Mouse (Mus musculus): Measurements from ENCODE around the gene Psmb10.

The Psmb10 gene

DNA sequence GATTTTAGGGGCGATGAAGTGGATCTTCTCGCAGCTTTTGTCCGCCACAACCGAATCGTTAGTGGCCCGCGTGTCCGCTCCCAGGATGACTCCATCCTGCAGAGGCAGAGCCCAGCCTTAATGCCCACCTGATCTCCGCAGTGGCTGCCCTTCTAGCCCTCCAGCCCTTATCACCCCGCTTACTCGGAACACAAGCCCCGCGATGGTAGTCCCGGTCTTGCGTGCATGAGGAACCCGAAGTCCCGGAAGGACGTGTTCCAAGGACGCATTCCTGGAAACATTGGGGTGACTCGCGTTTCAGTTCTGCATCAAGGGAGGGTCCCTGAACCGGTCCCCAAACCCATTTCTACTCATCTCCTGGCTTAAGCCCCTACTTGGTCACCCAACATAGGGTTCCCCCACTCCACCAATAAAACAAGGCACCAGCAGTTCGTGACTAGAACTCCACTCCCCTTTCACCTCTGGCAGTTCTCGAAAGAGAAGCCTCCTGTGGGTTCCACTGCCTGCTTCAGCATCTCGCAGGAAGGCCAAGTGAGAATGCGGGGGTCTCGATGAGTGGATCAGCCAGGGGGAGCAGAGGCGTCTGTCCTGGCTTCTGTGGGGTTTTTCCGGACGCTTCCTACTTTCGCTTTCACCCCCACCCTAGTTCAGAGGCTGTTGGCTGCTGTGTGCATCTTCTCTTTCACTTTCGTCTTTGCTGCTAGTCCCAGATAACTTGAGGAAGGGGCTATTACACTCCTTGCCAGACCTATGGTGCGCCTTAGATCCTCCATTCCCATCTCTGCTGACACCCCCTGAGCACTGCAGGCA lies 543 bp downstream of the Psmb10 start:
- peak; percentile 34 for DNase-seq

DNA sequence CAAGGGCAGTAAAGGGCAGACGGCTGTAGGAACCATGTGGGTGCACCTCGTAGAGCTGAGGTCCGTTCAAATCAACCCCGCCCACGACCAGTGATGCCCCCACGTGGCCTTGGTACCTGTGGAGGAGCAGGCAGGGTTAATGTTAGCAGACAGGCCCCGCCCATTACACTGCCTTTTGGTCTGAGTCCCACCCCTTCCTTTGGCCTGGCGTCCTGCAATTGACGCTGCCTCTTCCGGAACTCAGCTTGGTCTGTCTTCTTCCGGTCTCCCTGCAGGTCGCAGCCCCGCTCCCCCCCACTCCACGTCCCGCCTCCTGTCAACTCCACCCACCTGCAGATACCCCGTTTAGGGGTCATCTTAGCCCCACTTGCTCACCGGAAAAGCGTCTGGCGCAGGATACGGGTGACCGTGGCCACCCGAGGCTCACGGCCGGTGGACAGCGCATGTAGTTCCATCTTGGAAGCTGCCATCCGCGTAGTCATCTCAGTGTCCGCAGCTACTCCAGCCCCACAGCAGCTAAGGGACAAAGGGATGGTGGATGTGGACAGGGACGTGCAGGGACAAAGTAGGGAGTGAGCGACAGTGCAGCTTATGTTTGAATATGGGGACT lies 1.3 kb downstream of the Psmb10 start:
- DNase-seq: peak; percentile 94

GRCm38 (mm10) chr8:105935863-105936603 lies 2.2 kb downstream of the Psmb10 start:
- DNase-seq: peak; percentile 18

DNA sequence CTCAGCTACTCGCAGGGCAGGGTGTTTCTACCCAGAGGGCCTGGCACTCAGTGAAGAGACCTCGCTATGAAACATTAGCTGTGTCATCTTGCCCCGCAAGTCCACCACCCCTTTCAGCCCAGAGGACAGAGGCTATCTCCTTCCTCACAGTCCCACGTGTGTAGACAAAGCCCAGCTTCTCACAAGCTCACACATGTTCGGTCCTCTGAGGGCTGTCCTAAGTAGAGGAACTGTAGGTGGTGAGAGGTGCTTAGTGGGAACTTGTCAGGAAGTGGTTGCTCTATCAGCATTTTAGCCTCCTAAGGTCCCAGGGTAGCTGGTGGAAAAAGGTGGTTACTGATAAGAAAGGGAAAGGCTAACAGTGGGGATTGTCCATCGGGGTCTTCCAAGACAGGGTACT lies 3.1 kb downstream of the Psmb10 start:
- no peak for DNase-seq

DNA sequence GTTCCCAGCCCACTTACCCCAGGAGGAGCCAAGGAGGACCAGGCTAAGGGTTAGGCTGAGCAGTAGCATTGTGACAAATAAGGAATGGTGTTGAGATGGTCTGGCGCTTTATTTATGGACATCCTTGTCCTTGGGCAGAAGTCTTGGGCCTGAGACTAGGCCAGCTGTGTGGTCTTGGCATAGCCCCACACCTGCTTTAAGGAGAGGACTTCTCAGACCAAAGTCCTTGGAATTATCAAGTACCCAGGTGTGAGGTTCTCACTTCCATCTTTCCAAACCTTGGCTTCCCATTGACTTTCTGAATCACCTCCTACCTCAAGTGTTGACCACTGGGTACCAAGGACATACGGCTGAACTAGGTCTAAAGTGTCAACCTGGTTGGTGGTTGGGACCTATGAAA lies 4.5 kb downstream of the Psmb10 start, which contains the start of gene Ctrl:
Gene Ctrl, minus strand, starts transcription at position 101 of the 400 bp plus-strand sequence.
- no peak for DNase-seq

- DNase-seq: no peak
Observed at GRCm38 (mm10) chr8:105932525-105932924, 5.7 kb downstream of the Psmb10 start.

DNA sequence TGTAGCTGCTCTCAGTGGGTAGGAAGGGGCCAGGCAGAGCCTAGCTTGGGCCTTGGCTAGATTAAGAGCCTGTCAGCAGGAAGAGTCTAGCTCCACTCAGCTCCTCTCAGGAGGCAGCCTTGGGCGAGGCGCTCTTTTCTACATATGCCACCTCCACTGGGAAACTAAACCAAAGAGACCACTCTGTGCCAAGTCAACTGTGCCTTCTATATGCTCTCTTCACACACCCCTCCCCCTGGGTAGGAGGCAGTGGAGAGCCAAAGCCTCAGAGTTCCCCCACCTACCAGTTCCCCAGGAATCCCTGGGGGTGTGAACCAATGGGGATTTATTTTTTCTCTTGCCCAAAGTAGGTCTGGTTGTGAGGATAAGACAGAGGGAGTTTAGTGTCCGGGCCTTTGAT lies 7.0 kb downstream of the Psmb10 start:
- no peak for DNase-seq

DNA sequence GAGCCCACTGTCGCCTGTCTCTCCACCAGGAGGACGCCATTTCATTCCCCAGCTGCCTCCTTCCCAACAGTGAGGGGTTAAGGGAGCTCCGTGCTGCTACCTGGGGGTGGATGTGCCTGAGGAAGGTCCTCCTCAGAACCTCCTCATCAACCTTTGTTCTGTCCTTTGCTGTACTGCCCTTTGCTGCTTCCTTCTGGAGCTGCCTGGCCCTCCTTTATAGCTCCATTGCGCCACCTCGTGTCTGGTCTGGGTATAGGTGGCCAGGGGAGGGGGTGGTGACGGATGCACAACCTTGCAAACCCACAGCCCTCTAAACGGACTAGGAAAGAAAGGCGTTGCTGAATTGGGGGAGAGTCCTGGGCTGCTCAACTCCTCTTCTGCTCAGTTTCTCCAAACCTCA lies 7.6 kb downstream of the Psmb10 start:
- DNase-seq: peak; percentile 85

DNA sequence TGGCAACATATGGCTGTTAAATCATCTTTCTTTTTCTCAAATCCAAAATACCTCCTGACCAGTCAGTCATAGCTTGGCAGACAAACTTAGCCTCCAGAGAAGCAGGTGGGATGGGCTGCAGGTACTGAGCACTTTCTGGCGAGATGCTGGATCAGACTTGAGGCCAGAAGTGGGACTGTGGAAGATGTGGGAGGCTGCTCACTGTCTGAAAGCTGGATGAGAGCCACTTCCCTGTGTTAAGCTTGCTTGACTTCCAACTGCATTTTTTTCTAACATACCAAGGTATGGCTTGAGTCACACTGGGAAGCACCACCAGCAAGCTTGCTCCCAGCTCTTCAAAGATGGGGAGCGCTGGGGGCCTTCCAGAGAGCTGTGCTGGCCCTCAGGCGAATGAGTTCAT lies 13.1 kb downstream of the Psmb10 start:
- no peak for DNase-seq

DNA sequence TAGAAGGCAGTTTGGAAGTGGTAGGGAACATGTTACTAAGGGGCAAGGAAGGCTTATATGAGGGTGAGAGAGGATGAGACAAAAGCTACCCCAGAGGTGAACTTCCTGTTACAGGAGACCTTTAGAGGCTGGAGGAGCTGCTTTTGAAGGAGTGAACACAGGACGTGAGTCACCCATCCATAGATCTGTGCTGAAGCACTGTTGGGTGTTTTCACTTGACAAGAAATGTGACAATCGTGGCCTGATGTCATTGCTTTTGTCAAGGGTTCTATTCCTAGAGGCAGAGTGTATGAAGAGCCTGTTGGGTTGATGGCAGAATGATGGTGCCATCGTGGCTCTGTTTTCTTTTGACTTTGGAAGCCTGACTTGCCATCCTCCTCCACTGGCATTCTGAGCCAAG lies 18.9 kb downstream of the Psmb10 start:
- no peak for DNase-seq

DNA sequence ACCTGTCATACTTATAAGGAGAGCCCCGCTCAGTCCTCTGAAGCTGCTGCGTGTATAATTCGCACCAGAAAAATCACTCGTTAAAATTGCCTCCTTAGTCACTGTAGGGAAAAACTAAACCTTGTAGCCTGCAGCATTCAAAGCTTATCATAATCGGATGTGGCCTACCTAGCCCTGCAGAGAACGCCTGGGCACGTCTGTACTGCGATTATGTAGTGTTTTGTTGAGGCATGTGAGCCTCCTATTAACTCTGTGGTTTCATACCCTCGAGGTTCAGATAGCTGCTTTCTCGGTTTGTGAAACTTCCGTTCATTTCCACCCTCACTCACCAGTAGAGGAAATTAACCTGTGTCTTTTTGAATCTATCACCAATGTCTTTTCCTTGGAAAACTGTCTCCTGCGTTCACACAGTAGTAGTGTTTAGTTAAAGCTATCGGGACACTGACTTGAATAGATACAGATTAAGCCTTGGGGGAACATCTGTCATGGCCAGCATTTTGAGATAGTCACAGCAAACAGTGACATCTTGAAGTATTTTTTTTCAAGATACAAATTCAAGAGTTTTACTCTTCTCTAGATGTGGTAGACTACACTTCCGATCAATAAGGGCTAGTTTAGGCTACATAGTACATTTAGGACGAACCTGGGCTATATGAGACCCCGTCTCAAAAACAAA lies 37.2 kb downstream of the Psmb10 start:
- DNase-seq: no peak

GRCm38 (mm10) chr8:105900180-105900940 lies 37.9 kb downstream of the Psmb10 start, which contains the start of gene Pskh1:
Gene Pskh1, plus strand, starts transcription at chr8:105900441.
- DNase-seq: peak; percentile 96

GRCm38 (mm10) chr8:105897801-105898480 lies 40.3 kb downstream of the Psmb10 start:
- peak; percentile 91 for DNase-seq

DNA sequence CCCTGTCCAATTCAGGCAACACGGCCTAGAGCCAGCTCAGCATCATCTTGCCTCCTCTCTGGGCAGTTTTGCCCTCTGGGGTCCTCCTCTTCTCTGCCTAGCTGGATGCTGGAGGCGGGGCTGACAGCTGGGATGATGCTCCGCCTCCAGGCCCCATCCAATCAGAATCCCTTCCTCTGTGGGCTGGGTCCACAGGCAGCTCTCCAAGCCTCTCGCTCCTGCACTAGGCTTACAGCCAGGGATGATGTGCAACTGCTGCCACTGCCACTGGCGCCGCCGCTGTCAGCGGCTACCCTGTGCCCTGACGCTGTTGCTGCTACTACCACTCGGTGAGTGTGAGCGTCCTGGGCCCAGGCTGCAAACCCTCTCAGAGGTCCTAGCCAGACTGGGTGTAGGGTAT lies 44.9 kb downstream of the Psmb10 start, which contains the start of gene Nrn1l:
Gene Nrn1l, plus strand, starts transcription at position 229 of the 400 bp plus-strand sequence.
- DNase-seq: peak; percentile 94

DNA sequence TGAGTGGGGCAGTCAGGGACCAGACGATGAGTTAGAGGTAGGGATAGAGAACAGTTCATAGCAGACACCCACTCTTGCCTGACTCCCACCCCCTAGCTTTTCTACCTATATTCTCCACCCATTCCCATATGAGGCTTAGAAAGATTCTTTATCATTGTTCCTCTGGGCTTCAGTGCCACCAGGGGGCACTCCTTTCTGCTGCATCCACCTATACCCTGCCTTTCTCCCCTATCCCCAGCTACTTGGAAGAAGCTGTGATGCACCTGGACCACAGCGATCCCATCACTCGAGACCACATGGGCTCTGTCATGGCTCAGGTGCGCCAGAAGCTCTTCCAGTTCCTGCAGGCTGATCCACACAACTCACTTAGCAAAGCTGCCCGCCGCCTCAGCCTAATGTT lies 45.8 kb downstream of the Psmb10 start:
- peak; percentile 45 for DNase-seq

DNA sequence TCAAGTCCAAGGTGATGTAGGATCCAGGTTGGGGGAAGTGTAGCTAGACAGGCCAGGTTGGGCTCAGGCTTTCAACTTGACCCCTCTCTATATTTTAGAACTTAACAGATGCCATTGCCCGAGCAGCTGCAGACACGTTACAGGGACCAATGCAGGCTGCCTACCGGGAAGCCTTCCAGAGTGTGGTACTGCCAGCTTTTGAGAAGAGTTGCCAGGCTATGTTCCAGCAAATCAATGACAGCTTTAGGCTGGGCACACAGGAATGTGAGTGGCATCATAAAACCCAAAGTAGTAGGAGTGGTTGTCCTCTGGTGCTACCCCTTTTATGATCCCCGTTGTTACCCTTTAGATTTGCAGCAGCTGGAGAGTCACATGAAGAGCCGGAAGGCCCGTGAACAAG lies 47.4 kb downstream of the Psmb10 start:
- DNase-seq: no peak

- DNase-seq: no peak
Observed at GRCm38 (mm10) chr8:105889756-105890465, 48.3 kb downstream of the Psmb10 start.

All from retina, postnatal 1 day (tissue).